Mouse (Mus musculus): Measurements from ENCODE around the gene Hist1h4h.
A peak's percentile ranks its signal among the peaks of the same experiment; 100 is the strongest.

The Hist1h4h gene

GRCm38 (mm10) chr13:23513517-23513916 is 17.3 kb upstream of the Hist1h4h start:
- no peak for DNase-seq

GRCm38 (mm10) chr13:23515281-23515680 is 15.6 kb upstream of the Hist1h4h start:
- no peak for DNase-seq

GRCm38 (mm10) chr13:23515826-23516620 is 14.8 kb upstream of the Hist1h4h start:
- DNase-seq, result peak in 1 of 2 experiments; percentile 28

- DNase-seq, result peak; percentile 84 to 91
Measured at GRCm38 (mm10) chr13:23516822-23517602, 13.8 kb upstream of the Hist1h4h start.

GRCm38 (mm10) chr13:23517603-23518294 is 13.1 kb upstream of the Hist1h4h start:
- peak; percentile 89 to 92 for DNase-seq

- DNase-seq, result no peak
Measured at GRCm38 (mm10) chr13:23518295-23518603, 12.6 kb upstream of the Hist1h4h start.

GRCm38 (mm10) chr13:23518885-23519284 is 12.0 kb upstream of the Hist1h4h start:
- DNase-seq, result peak; percentile 82 to 87

- DNase-seq, result peak; percentile 81 to 83
Measured at GRCm38 (mm10) chr13:23519416-23519815, 11.4 kb upstream of the Hist1h4h start.

GRCm38 (mm10) chr13:23521703-23522102 is 9.1 kb upstream of the Hist1h4h start:
- peak; percentile 79 to 81 for DNase-seq

GRCm38 (mm10) chr13:23523976-23524375 is 6.9 kb upstream of the Hist1h4h start:
- no peak for DNase-seq

- peak; percentile 89 for DNase-seq
Measured at GRCm38 (mm10) chr13:23524654-23525053, 6.2 kb upstream of the Hist1h4h start.

- no peak for DNase-seq
Measured at GRCm38 (mm10) chr13:23525901-23526300, 4.9 kb upstream of the Hist1h4h start.

- DNase-seq, result peak; percentile 96 to 98
Measured at GRCm38 (mm10) chr13:23526312-23526711, 4.5 kb upstream of the Hist1h4h start.

GRCm38 (mm10) chr13:23529005-23529404 is 1.8 kb upstream of the Hist1h4h start:
- no peak for DNase-seq

GRCm38 (mm10) chr13:23529480-23530165 is 1.2 kb upstream of the Hist1h4h start:
- DNase-seq, result no peak

- peak; percentile 65 to 81 for DNase-seq
Measured at GRCm38 (mm10) chr13:23530181-23530900, 509 bp upstream of the Hist1h4h start.

GRCm38 (mm10) chr13:23532262-23533075 is 1.6 kb downstream of the Hist1h4h start:
- DNase-seq, result no peak

GRCm38 (mm10) chr13:23533560-23534367 is 2.9 kb downstream of the Hist1h4h start, which contains the start of gene Hist1h2af:
TSS of gene Hist1h2af (plus strand) at chr13:23533906.
- DNase-seq, result peak; percentile 84 to 85

- DNase-seq, result no peak
Measured at GRCm38 (mm10) chr13:23534368-23535131, 3.7 kb downstream of the Hist1h4h start.

Data from cerebellum, postnatal 10 days (tissue).